Mouse (Mus musculus): ENCODE results near the gene Olig1. TPM values are rescaled to one million over a fixed set of nuclear protein-coding genes. Genes with fewer than 3 reads are reported as not detected.

Gene Olig1
- polyA plus RNA-seq, 1 experiment from 2014 or later: 0.08 TPM

GRCm38 (mm10) chr16:91268724-91269452, 684 bp upstream of the Olig1 start:
- H3K9ac ChIP-seq (ENCODE audit: low read length): no peak overlapping the region
- ATAC-seq (ENCODE audit: insufficient read depth, low FRiP score): peak; percentile 45; the same call in 1 of the 2 replicates
- peak overlapping the region; percentile 59 for H3K4me2 ChIP-seq (ENCODE audit: low read depth, low read length)
- no peak overlapping the region for H3K27ac ChIP-seq (ENCODE audit: low read length)
- H3K27me3 ChIP-seq (ENCODE audit: control insufficient read depth, insufficient read depth, low read length): peaks cover 80% of the 10 kb centered on the region
- peak overlapping the region; percentile 41 for H3K4me3 ChIP-seq (replicated peaks; ENCODE audit: low read length)
- H3K36me3 ChIP-seq (ENCODE audit: control insufficient read depth, insufficient read depth, low read length): no peaks in the 10 kb centered on the region
- H3K9me3 ChIP-seq (replicated peaks; ENCODE audit: control insufficient read depth, low read length): no peaks in the 10 kb centered on the region
- WGBS: 9% methylated on average over 13 of the region's 13 CpGs
- H3K4me1 ChIP-seq (ENCODE audit: control insufficient read depth, insufficient read depth, low read length): no peaks in the 10 kb centered on the region; the same call in none of the 2 replicates

GRCm38 (mm10) chr16:91270212-91270971, 820 bp downstream of the Olig1 start:
- under 1% methylated on average over 63 of the region's 63 CpGs for WGBS
- ATAC-seq (ENCODE audit: insufficient read depth, low FRiP score): no peak
- H3K36me3 ChIP-seq (ENCODE audit: control insufficient read depth, insufficient read depth, low read length): no peaks in the 10 kb centered on the region
- H3K9ac ChIP-seq (ENCODE audit: low read length): no peak overlapping the region
- peak overlapping the region; percentile 59 for H3K4me2 ChIP-seq (ENCODE audit: low read depth, low read length)
- no peaks in the 10 kb centered on the region; the same call in none of the 2 replicates for H3K4me1 ChIP-seq (ENCODE audit: control insufficient read depth, insufficient read depth, low read length)
- no peak overlapping the region for H3K27ac ChIP-seq (ENCODE audit: low read length)
- H3K4me3 ChIP-seq (replicated peaks; ENCODE audit: low read length): peak overlapping the region; percentile 41
- peaks cover 89% of the 10 kb centered on the region for H3K27me3 ChIP-seq (ENCODE audit: control insufficient read depth, insufficient read depth, low read length)
- H3K9me3 ChIP-seq (replicated peaks; ENCODE audit: control insufficient read depth, low read length): no peaks in the 10 kb centered on the region

GRCm38 (mm10) chr16:91270982-91271549, 1.5 kb downstream of the Olig1 start:
- H3K27ac ChIP-seq (ENCODE audit: low read length): no peak overlapping the region
- H3K9me3 ChIP-seq (replicated peaks; ENCODE audit: control insufficient read depth, low read length): no peaks in the 10 kb centered on the region
- H3K4me2 ChIP-seq (ENCODE audit: low read depth, low read length): no peak overlapping the region
- no peak overlapping the region; the same call in 1 of the 2 replicates for H3K4me3 ChIP-seq (replicated peaks; ENCODE audit: low read length)
- ATAC-seq (ENCODE audit: insufficient read depth, low FRiP score): no peak
- H3K36me3 ChIP-seq (ENCODE audit: control insufficient read depth, insufficient read depth, low read length): no peaks in the 10 kb centered on the region
- peaks cover 88% of the 10 kb centered on the region for H3K27me3 ChIP-seq (ENCODE audit: control insufficient read depth, insufficient read depth, low read length)
- no peak overlapping the region for H3K9ac ChIP-seq (ENCODE audit: low read length)
- no peaks in the 10 kb centered on the region; the same call in none of the 2 replicates for H3K4me1 ChIP-seq (ENCODE audit: control insufficient read depth, insufficient read depth, low read length)
- WGBS: 1% methylated on average over 29 of the region's 29 CpGs

GRCm38 (mm10) chr16:91271634-91272033, 2.1 kb downstream of the Olig1 start:
- H3K4me2 ChIP-seq (ENCODE audit: low read depth, low read length): no peak overlapping the region
- H3K4me1 ChIP-seq (ENCODE audit: control insufficient read depth, insufficient read depth, low read length): no peaks in the 10 kb centered on the region; the same call in none of the 2 replicates
- 4% methylated on average over 20 of the region's 20 CpGs for WGBS
- H3K27ac ChIP-seq (ENCODE audit: low read length): no peak overlapping the region
- no peaks in the 10 kb centered on the region for H3K9me3 ChIP-seq (replicated peaks; ENCODE audit: control insufficient read depth, low read length)
- no peak for ATAC-seq (ENCODE audit: insufficient read depth, low FRiP score)
- H3K9ac ChIP-seq (ENCODE audit: low read length): no peak overlapping the region
- H3K4me3 ChIP-seq (replicated peaks; ENCODE audit: low read length): no peak overlapping the region; the same call in 1 of the 2 replicates
- H3K27me3 ChIP-seq (ENCODE audit: control insufficient read depth, insufficient read depth, low read length): peaks cover 88% of the 10 kb centered on the region
- no peaks in the 10 kb centered on the region for H3K36me3 ChIP-seq (ENCODE audit: control insufficient read depth, insufficient read depth, low read length)

GRCm38 (mm10) chr16:91280516-91280915, 10.9 kb downstream of the Olig1 start:
- H3K9me3 ChIP-seq (replicated peaks; ENCODE audit: control insufficient read depth, low read length): no peaks in the 10 kb centered on the region
- H3K36me3 ChIP-seq (ENCODE audit: control insufficient read depth, insufficient read depth, low read length): no peaks in the 10 kb centered on the region
- H3K27me3 ChIP-seq (ENCODE audit: control insufficient read depth, insufficient read depth, low read length): peaks cover 10% of the 10 kb centered on the region; the same call in 1 of the 2 replicates
- H3K4me1 ChIP-seq (ENCODE audit: control insufficient read depth, insufficient read depth, low read length): no peaks in the 10 kb centered on the region
- no peak overlapping the region for H3K9ac ChIP-seq (ENCODE audit: low read length)
- H3K27ac ChIP-seq (ENCODE audit: low read length): no peak overlapping the region
- WGBS: 59% methylated on average over 4 of the region's 4 CpGs
- H3K4me3 ChIP-seq (replicated peaks; ENCODE audit: low read length): no peak overlapping the region
- H3K4me2 ChIP-seq (ENCODE audit: low read depth, low read length): no peak overlapping the region
- no peak for ATAC-seq (ENCODE audit: insufficient read depth, low FRiP score)

GRCm38 (mm10) chr16:91292080-91292479, 22.5 kb downstream of the Olig1 start:
- H3K36me3 ChIP-seq (ENCODE audit: control insufficient read depth, insufficient read depth, low read length): no peaks in the 10 kb centered on the region
- H3K9me3 ChIP-seq (replicated peaks; ENCODE audit: control insufficient read depth, low read length): no peaks in the 10 kb centered on the region
- no peak overlapping the region for H3K4me3 ChIP-seq (replicated peaks; ENCODE audit: low read length)
- no peak overlapping the region for H3K9ac ChIP-seq (ENCODE audit: low read length)
- no peak for ATAC-seq (ENCODE audit: insufficient read depth, low FRiP score)
- H3K4me2 ChIP-seq (ENCODE audit: low read depth, low read length): no peak overlapping the region
- H3K27ac ChIP-seq (ENCODE audit: low read length): no peak overlapping the region
- WGBS: 75% methylated on average over 7 of the region's 7 CpGs
- H3K27me3 ChIP-seq (ENCODE audit: control insufficient read depth, insufficient read depth, low read length): no peaks in the 10 kb centered on the region
- H3K4me1 ChIP-seq (ENCODE audit: control insufficient read depth, insufficient read depth, low read length): no peaks in the 10 kb centered on the region

- H3K27me3 ChIP-seq (ENCODE audit: control insufficient read depth, insufficient read depth, low read length): no peaks in the 10 kb centered on the region
- no peak overlapping the region for H3K4me3 ChIP-seq (replicated peaks; ENCODE audit: low read length)
- no peak overlapping the region for H3K9ac ChIP-seq (ENCODE audit: low read length)
- H3K4me2 ChIP-seq (ENCODE audit: low read depth, low read length): no peak overlapping the region
- H3K27ac ChIP-seq (ENCODE audit: low read length): no peak overlapping the region
- WGBS: 81% methylated on average over 11 of the region's 11 CpGs
- ATAC-seq (ENCODE audit: insufficient read depth, low FRiP score): no peak
- no peaks in the 10 kb centered on the region for H3K36me3 ChIP-seq (ENCODE audit: control insufficient read depth, insufficient read depth, low read length)
- no peaks in the 10 kb centered on the region for H3K4me1 ChIP-seq (ENCODE audit: control insufficient read depth, insufficient read depth, low read length)
- H3K9me3 ChIP-seq (replicated peaks; ENCODE audit: control insufficient read depth, low read length): no peaks in the 10 kb centered on the region
Observed at GRCm38 (mm10) chr16:91292719-91293333, 23.3 kb downstream of the Olig1 start.

- 22% methylated on average over 4 of the region's 4 CpGs for WGBS
- H3K4me1 ChIP-seq (ENCODE audit: control insufficient read depth, insufficient read depth, low read length): no peaks in the 10 kb centered on the region
- H3K9ac ChIP-seq (ENCODE audit: low read length): no peak overlapping the region
- no peaks in the 10 kb centered on the region for H3K27me3 ChIP-seq (ENCODE audit: control insufficient read depth, insufficient read depth, low read length)
- no peak overlapping the region for H3K4me2 ChIP-seq (ENCODE audit: low read depth, low read length)
- no peak for ATAC-seq (ENCODE audit: insufficient read depth, low FRiP score)
- H3K9me3 ChIP-seq (replicated peaks; ENCODE audit: control insufficient read depth, low read length): no peaks in the 10 kb centered on the region
- no peaks in the 10 kb centered on the region for H3K36me3 ChIP-seq (ENCODE audit: control insufficient read depth, insufficient read depth, low read length)
- H3K4me3 ChIP-seq (replicated peaks; ENCODE audit: low read length): no peak overlapping the region
- no peak overlapping the region for H3K27ac ChIP-seq (ENCODE audit: low read length)
Observed at GRCm38 (mm10) chr16:91297726-91298125, 28.2 kb downstream of the Olig1 start.

Measured in stomach, embryonic 16.5 days (tissue).